Mouse (Mus musculus) stomach, embryonic 16.5 days (tissue): ENCODE data around the gene Ptgfrn. TPM values are rescaled to one million over a fixed set of nuclear protein-coding genes. Genes with fewer than 3 reads are reported as not detected.

Experiments used
- ATAC-seq: fragments of 200-750 bp; cut with Nextera tagmentation; 2 replicates; pipeline ENCODE4 v1.8.0; 2017; ENCODE audit warnings: moderate number of reproducible peaks, moderate TSS enrichment; ENCODE audit not compliant: insufficient read depth, low FRiP score
- H3K27ac ChIP-seq: fragments of 300-500 bp; sonication (generic); 2 replicates; pipeline ENCODE4 v1.5.1; 2014; ENCODE audit warnings: low read length
- H3K27me3 ChIP-seq: fragments of 300-500 bp; sonication (generic); 2 replicates; pipeline ENCODE4 v1.6.1; 2014; ENCODE audit warnings: low read length, control low read depth, mixed read lengths; ENCODE audit not compliant: control insufficient read depth, insufficient read depth
- H3K36me3 ChIP-seq: fragments of 300-500 bp; sonication (generic); 2 replicates; pipeline ENCODE4 v1.6.1; 2014; ENCODE audit warnings: low read length; ENCODE audit not compliant: control insufficient read depth, insufficient read depth
- H3K4me1 ChIP-seq: fragments of 300-500 bp; sonication (generic); 2 replicates; pipeline ENCODE4 v1.6.1; 2014; ENCODE audit warnings: low read length, control low read depth, mixed read lengths; ENCODE audit not compliant: control insufficient read depth, insufficient read depth
- H3K4me2 ChIP-seq: fragments of 300-500 bp; sonication (generic); 2 replicates; pipeline ENCODE4 v1.6.1; 2014; ENCODE audit warnings: low read depth, low read length, mixed read lengths
- H3K4me3 ChIP-seq: fragments of 300-500 bp; sonication (generic); replicated peaks from 2 replicates; pipeline ENCODE4 v1.5.1; 2014; ENCODE audit warnings: mild to moderate bottlenecking, low read length
- H3K9ac ChIP-seq: fragments of 300-500 bp; sonication (generic); 2 replicates; pipeline ENCODE4 v1.6.1; 2014; ENCODE audit warnings: low read length
- H3K9me3 ChIP-seq: fragments of 300-500 bp; sonication (generic); replicated peaks from 2 replicates; pipeline ENCODE4 v1.6.1; 2016; ENCODE audit warnings: low read length, control low read depth; ENCODE audit not compliant: control insufficient read depth
- WGBS: fragments of 180-500 bp; shearing (Covaris S2); extraction: QIAGEN DNeasy Blood & Tissue Kit; methylation state at CpG from one replicate; pipeline ENCODE4 v1.1.7; 2014; 5-methylcytosine and 5-hydroxymethylcytosine counted together
- polyA plus RNA-seq: library from polyadenylated mRNA; unstranded; fragments of >200 nt; fragmentation: Nextera tagmentation; extraction: Ambion mirVana; gene quantifications from 2 replicates; pipeline ENCODE4 v1.2.1, GENCODE M21; 2015

Gene Ptgfrn
- polyA plus RNA-seq, 1 experiment from 2014 or later = 4.6 TPM

GRCm38 (mm10) chr3:101099701-101100357 lies 10.2 kb downstream of the Ptgfrn start:
- H3K9ac ChIP-seq = no peak overlapping the region
- H3K4me2 ChIP-seq = no peak overlapping the region
- H3K4me3 ChIP-seq = no peak overlapping the region
- peaks cover 28% of the 10 kb centered on the region for H3K4me1 ChIP-seq
- H3K27ac ChIP-seq = peak overlapping the region; percentile 28; the same call in 1 of the 2 replicates
- 38% methylated on average over 9 of the region's 9 CpGs for WGBS
- H3K9me3 ChIP-seq = no peaks in the 10 kb centered on the region
- no peak for ATAC-seq
- H3K27me3 ChIP-seq = no peaks in the 10 kb centered on the region
- no peaks in the 10 kb centered on the region for H3K36me3 ChIP-seq

- Histone ChIP-seq H3K4me3 (no peak overlapping the region), H3K9me3 (no peaks in the 10 kb centered on the region), H3K27ac (no peak overlapping the region), H3K9ac (no peak overlapping the region), H3K4me2 (no peak overlapping the region), H3K4me1 (peaks cover 28% of the 10 kb centered on the region), H3K27me3 (no peaks in the 10 kb centered on the region), H3K36me3 (no peaks in the 10 kb centered on the region)
- WGBS = 57% methylated on average over 4 of the region's 4 CpGs
- no peak for ATAC-seq
Observed at GRCm38 (mm10) chr3:101098073-101098472, 12.0 kb downstream of the Ptgfrn start.

- H3K27me3 ChIP-seq = no peaks in the 10 kb centered on the region
- no peak for ATAC-seq
- H3K9me3 ChIP-seq = no peaks in the 10 kb centered on the region
- H3K27ac ChIP-seq = no peak overlapping the region
- H3K4me1 ChIP-seq = peaks cover 28% of the 10 kb centered on the region
- WGBS = 80% methylated on average over 9 of the region's 9 CpGs
- no peak overlapping the region for H3K9ac ChIP-seq
- no peak overlapping the region for H3K4me3 ChIP-seq
- H3K4me2 ChIP-seq = no peak overlapping the region
- H3K36me3 ChIP-seq = no peaks in the 10 kb centered on the region
Observed at GRCm38 (mm10) chr3:101097146-101097800, 12.8 kb downstream of the Ptgfrn start.

GRCm38 (mm10) chr3:101095761-101096449 lies 14.2 kb downstream of the Ptgfrn start:
- no peak overlapping the region for H3K4me3 ChIP-seq
- WGBS = 69% methylated on average over 5 of the region's 5 CpGs
- no peak overlapping the region for H3K4me2 ChIP-seq
- H3K27me3 ChIP-seq = no peaks in the 10 kb centered on the region
- ATAC-seq = peak; percentile 31
- H3K9ac ChIP-seq = no peak overlapping the region
- H3K4me1 ChIP-seq = peaks cover 25% of the 10 kb centered on the region
- peak overlapping the region; percentile 74 for H3K27ac ChIP-seq
- no peaks in the 10 kb centered on the region for H3K36me3 ChIP-seq
- no peaks in the 10 kb centered on the region for H3K9me3 ChIP-seq

- Histone ChIP-seq H3K27me3 (no peaks in the 10 kb centered on the region), H3K27ac (no peak overlapping the region), H3K4me1 (peaks cover 5% of the 10 kb centered on the region; the same call in 1 of the 2 replicates), H3K9ac (no peak overlapping the region), H3K36me3 (no peaks in the 10 kb centered on the region), H3K9me3 (no peaks in the 10 kb centered on the region), H3K4me3 (no peak overlapping the region), H3K4me2 (no peak overlapping the region)
- no peak for ATAC-seq
- 79% methylated on average over 13 of the region's 13 CpGs for WGBS
Observed at GRCm38 (mm10) chr3:101092202-101092601, 17.9 kb downstream of the Ptgfrn start.

GRCm38 (mm10) chr3:101086584-101087445 lies 23.3 kb downstream of the Ptgfrn start:
- Histone ChIP-seq H3K9ac (no peak overlapping the region), H3K27me3 (no peaks in the 10 kb centered on the region), H3K27ac (no peak overlapping the region), H3K4me3 (no peak overlapping the region), H3K9me3 (no peaks in the 10 kb centered on the region), H3K36me3 (no peaks in the 10 kb centered on the region), H3K4me2 (no peak overlapping the region), H3K4me1 (peaks cover 8% of the 10 kb centered on the region)
- ATAC-seq = no peak
- WGBS = 64% methylated on average over 7 of the region's 7 CpGs

GRCm38 (mm10) chr3:101080925-101081324 lies 29.2 kb downstream of the Ptgfrn start:
- no peak for ATAC-seq
- 85% methylated on average over 4 of the region's 4 CpGs for WGBS
- Histone ChIP-seq H3K9me3 (no peaks in the 10 kb centered on the region), H3K36me3 (0 out of 2 replicates have a peak, but pooled peaks cover 2% of the 10 kb centered on the region), H3K27me3 (no peaks in the 10 kb centered on the region), H3K4me2 (no peak overlapping the region), H3K9ac (no peak overlapping the region), H3K4me1 (peaks cover 15% of the 10 kb centered on the region), H3K4me3 (no peak overlapping the region), H3K27ac (no peak overlapping the region)

- Histone ChIP-seq H3K4me1 (peaks cover 13% of the 10 kb centered on the region), H3K9me3 (no peaks in the 10 kb centered on the region), H3K4me2 (no peak overlapping the region), H3K27me3 (no peaks in the 10 kb centered on the region), H3K36me3 (0 out of 2 replicates have a peak, but pooled peaks cover 2% of the 10 kb centered on the region), H3K4me3 (no peak overlapping the region), H3K9ac (no peak overlapping the region), H3K27ac (no peak overlapping the region)
- no peak; the same call in 1 of the 2 replicates for ATAC-seq
- 44% methylated on average over 1 of the region's 1 CpGs for WGBS
Observed at GRCm38 (mm10) chr3:101078344-101078743, 31.7 kb downstream of the Ptgfrn start.
